Mouse (Mus musculus) heart, embryonic 11.5 days (tissue): ENCODE measurements around the gene Katna1. TPM values are rescaled to one million over a fixed set of nuclear protein-coding genes. Genes with fewer than 3 reads are reported as not detected.
"Not testable (repeated sequence)": the region's sequence is repeated elsewhere in the genome, so short reads cannot be mapped to it uniquely, and the experiment has no call there.

Experiments
- ATAC-seq: fragments of 200-750 bp; cut with Nextera tagmentation; replicated peaks from 2 replicates; pipeline ENCODE4 v1.8.0; 2017; ENCODE audit warnings: moderate library complexity; ENCODE audit not compliant: insufficient number of reproducible peaks, low FRiP score, low TSS enrichment
- H3K27ac ChIP-seq: fragments of 300-500 bp; sonication (generic); 2 replicates; pipeline ENCODE4 v1.5.1; 2014; ENCODE audit warnings: mild to moderate bottlenecking, low read depth, low read length
- H3K27me3 ChIP-seq: fragments of 300-500 bp; sonication (generic); 2 replicates; pipeline ENCODE4 v1.6.1; 2014; ENCODE audit warnings: mild to moderate bottlenecking, low read length, mixed read lengths; ENCODE audit not compliant: control insufficient read depth, insufficient read depth
- H3K36me3 ChIP-seq: fragments of 300-500 bp; sonication (generic); 2 replicates; pipeline ENCODE4 v1.6.1; 2014; ENCODE audit warnings: mild to moderate bottlenecking, low read length, moderate library complexity, mixed read lengths; ENCODE audit not compliant: control insufficient read depth, insufficient read depth
- H3K4me1 ChIP-seq: fragments of 300-500 bp; sonication (generic); 2 replicates; pipeline ENCODE4 v1.6.1; 2014; ENCODE audit warnings: low read length; ENCODE audit not compliant: control insufficient read depth, insufficient read depth
- H3K4me2 ChIP-seq: fragments of 300-500 bp; sonication (generic); 2 replicates; pipeline ENCODE4 v1.6.1; 2014; ENCODE audit warnings: mild to moderate bottlenecking, moderate library complexity
- H3K4me3 ChIP-seq: fragments of 300-500 bp; sonication (generic); 2 replicates; pipeline ENCODE4 v1.5.1; 2014; ENCODE audit warnings: low read depth, low read length
- H3K9ac ChIP-seq: fragments of 300-500 bp; sonication (generic); 2 replicates; pipeline ENCODE4 v1.6.1; 2014; ENCODE audit warnings: mild to moderate bottlenecking, low read depth, low read length, moderate library complexity
- H3K9me3 ChIP-seq: fragments of 300-500 bp; sonication (generic); replicated peaks from 2 replicates; pipeline ENCODE4 v1.6.1; 2016; ENCODE audit warnings: low read length; ENCODE audit not compliant: control insufficient read depth
- WGBS: fragments of 180-500 bp; shearing (Covaris S2); extraction: QIAGEN DNeasy Blood & Tissue Kit; methylation state at CpG from one replicate; pipeline ENCODE4 v1.1.7; 2014; ENCODE audit not compliant: insufficient replicate concordance; 5-methylcytosine and 5-hydroxymethylcytosine counted together
- polyA plus RNA-seq: library from polyadenylated mRNA; unstranded; fragments of >200 nt; fragmentation: Nextera tagmentation; extraction: Ambion mirVana; gene quantifications from 2 replicates; pipeline ENCODE4 v1.2.1, GENCODE M21; 2014

Gene Katna1
- polyA plus RNA-seq, 1 experiment from 2014 or later = 39.3 TPM

- no peaks in the 10 kb centered on the region for H3K27me3 ChIP-seq
- no peaks in the 10 kb centered on the region for H3K4me1 ChIP-seq
- ATAC-seq = no peak
- H3K9ac ChIP-seq = no peak overlapping the region
- H3K36me3 ChIP-seq = peaks cover 34% of the 10 kb centered on the region
- H3K4me2 ChIP-seq = no peak overlapping the region
- H3K4me3 ChIP-seq = no peak overlapping the region
- no peak overlapping the region for H3K27ac ChIP-seq
- no peaks in the 10 kb centered on the region for H3K9me3 ChIP-seq
- WGBS = 88% methylated on average over 5 of the region's 5 CpGs
These were observed 15.7 kb upstream of the Katna1 start for GRCm38 (mm10) chr10:7710121-7710520.

- Histone ChIP-seq H3K4me2 (no peak overlapping the region), H3K4me1 (no peaks in the 10 kb centered on the region), H3K9me3 (no peaks in the 10 kb centered on the region), H3K27me3 (no peaks in the 10 kb centered on the region), H3K36me3 (peaks cover 26% of the 10 kb centered on the region), H3K9ac (no peak overlapping the region), H3K27ac (no peak overlapping the region), H3K4me3 (no peak overlapping the region)
- no peak for ATAC-seq
- WGBS = 89% methylated on average over 13 of the region's 13 CpGs
These were observed 13.3 kb upstream of the Katna1 start for GRCm38 (mm10) chr10:7712506-7712905.

- ATAC-seq = no peak
- Histone ChIP-seq H3K36me3 (peaks cover 18% of the 10 kb centered on the region), H3K27ac (no peak overlapping the region), H3K9me3 (no peaks in the 10 kb centered on the region), H3K4me2 (no peak overlapping the region), H3K4me3 (no peak overlapping the region), H3K27me3 (no peaks in the 10 kb centered on the region), H3K4me1 (no peaks in the 10 kb centered on the region), H3K9ac (no peak overlapping the region)
- 71% methylated on average over 7 of the region's 7 CpGs for WGBS
These were observed 10.7 kb upstream of the Katna1 start for GRCm38 (mm10) chr10:7715056-7715455.

GRCm38 (mm10) chr10:7726501-7726812 is 657 bp downstream of the Katna1 start:
- H3K4me3 ChIP-seq = peak overlapping the region; percentile 94
- WGBS = 0% methylated on average over 8 of the region's 8 CpGs
- ATAC-seq = no peak
- peaks cover 5% of the 10 kb centered on the region for H3K4me1 ChIP-seq
- H3K27me3 ChIP-seq = no peaks in the 10 kb centered on the region
- H3K27ac ChIP-seq = no peak overlapping the region
- no peaks in the 10 kb centered on the region for H3K36me3 ChIP-seq
- peak overlapping the region; percentile 78 for H3K4me2 ChIP-seq
- H3K9ac ChIP-seq = peak overlapping the region; percentile 85
- H3K9me3 ChIP-seq = no peaks in the 10 kb centered on the region

GRCm38 (mm10) chr10:7727011-7727410 is 1.2 kb downstream of the Katna1 start:
- WGBS = 26% methylated on average over 3 of the region's 3 CpGs
- Histone ChIP-seq H3K4me1 (peaks cover 5% of the 10 kb centered on the region), H3K27ac (no peak overlapping the region), H3K27me3 (no peaks in the 10 kb centered on the region), H3K4me2 (peak overlapping the region; percentile 78), H3K9me3 (no peaks in the 10 kb centered on the region), H3K36me3 (no peaks in the 10 kb centered on the region), H3K9ac (0 out of 2 replicates have a peak overlapping the region, but pooled peaks have one; percentile 46), H3K4me3 (peak overlapping the region; percentile 94; the same call in 1 of the 2 replicates)
- ATAC-seq = no peak

GRCm38 (mm10) chr10:7731582-7731981 is 5.8 kb downstream of the Katna1 start:
- H3K36me3 ChIP-seq = no peaks in the 10 kb centered on the region
- H3K4me2 ChIP-seq = no peak overlapping the region
- H3K4me3 ChIP-seq = no peak overlapping the region
- H3K9me3 ChIP-seq = no peaks in the 10 kb centered on the region
- H3K9ac ChIP-seq = no peak overlapping the region
- no peaks in the 10 kb centered on the region for H3K27me3 ChIP-seq
- no peak for ATAC-seq
- peaks cover 3% of the 10 kb centered on the region for H3K4me1 ChIP-seq
- H3K27ac ChIP-seq = no peak overlapping the region

- H3K4me3 ChIP-seq = no peak overlapping the region
- peaks cover 4% of the 10 kb centered on the region; the same call in 1 of the 2 replicates for H3K36me3 ChIP-seq
- H3K4me1 ChIP-seq = no peaks in the 10 kb centered on the region
- H3K4me2 ChIP-seq = no peak overlapping the region
- H3K9ac ChIP-seq = no peak overlapping the region
- H3K9me3 ChIP-seq = no peaks in the 10 kb centered on the region
- H3K27me3 ChIP-seq = no peaks in the 10 kb centered on the region
- no peak overlapping the region for H3K27ac ChIP-seq
- ATAC-seq = no peak
These were observed 11.3 kb downstream of the Katna1 start for GRCm38 (mm10) chr10:7737122-7737521.

- 72% methylated on average over 3 of the region's 3 CpGs for WGBS
- no peak for ATAC-seq
- Histone ChIP-seq H3K36me3 (peaks cover 6% of the 10 kb centered on the region; the same call in 1 of the 2 replicates), H3K4me1 (no peaks in the 10 kb centered on the region), H3K4me2 (no peak overlapping the region), H3K4me3 (no peak overlapping the region), H3K9ac (no peak overlapping the region), H3K27me3 (no peaks in the 10 kb centered on the region), H3K27ac (no peak overlapping the region), H3K9me3 (no peaks in the 10 kb centered on the region)
These were observed 12.1 kb downstream of the Katna1 start for GRCm38 (mm10) chr10:7737914-7738313.

- not testable (repeated sequence) for H3K4me2 ChIP-seq, H3K9ac ChIP-seq, ATAC-seq, H3K27me3 ChIP-seq, H3K4me3 ChIP-seq, H3K9me3 ChIP-seq, H3K27ac ChIP-seq, H3K4me1 ChIP-seq
- WGBS = 93% methylated on average over 6 of the region's 6 CpGs
- peaks cover 22% of the 10 kb centered on the region for H3K36me3 ChIP-seq
These were observed 19.7 kb downstream of the Katna1 start for GRCm38 (mm10) chr10:7745528-7745927.
